Mouse (Mus musculus): ENCODE measurements at regions not wholly inside any gene's neighbourhood (a gene's known extent, or its start where the extent isn't known, plus 50 kb on each side); places are given as distances from the start of the nearest gene placed in this dataset.

DNA sequence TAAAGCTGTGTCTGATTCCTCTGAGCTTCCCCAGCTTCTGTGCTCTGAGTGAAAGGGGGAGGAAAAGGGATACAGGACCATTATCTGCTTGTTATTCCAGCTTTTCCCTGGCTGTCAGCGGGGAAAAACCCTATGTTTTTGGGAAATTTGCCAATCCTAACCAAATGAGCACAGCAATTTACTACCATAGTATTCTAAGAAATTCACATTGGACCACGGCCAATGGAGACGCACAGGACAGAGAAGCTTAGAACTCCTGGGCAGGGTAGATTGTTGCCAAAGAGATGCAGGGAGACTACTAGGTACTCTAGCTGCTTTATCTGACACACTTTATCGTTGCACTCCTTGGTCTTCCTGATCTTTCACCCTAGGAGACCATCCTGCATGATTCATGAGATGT is 303.2 kb downstream of the Olfm3 start:
- no peak for DNase-seq (ENCODE audit: low read depth)

DNA sequence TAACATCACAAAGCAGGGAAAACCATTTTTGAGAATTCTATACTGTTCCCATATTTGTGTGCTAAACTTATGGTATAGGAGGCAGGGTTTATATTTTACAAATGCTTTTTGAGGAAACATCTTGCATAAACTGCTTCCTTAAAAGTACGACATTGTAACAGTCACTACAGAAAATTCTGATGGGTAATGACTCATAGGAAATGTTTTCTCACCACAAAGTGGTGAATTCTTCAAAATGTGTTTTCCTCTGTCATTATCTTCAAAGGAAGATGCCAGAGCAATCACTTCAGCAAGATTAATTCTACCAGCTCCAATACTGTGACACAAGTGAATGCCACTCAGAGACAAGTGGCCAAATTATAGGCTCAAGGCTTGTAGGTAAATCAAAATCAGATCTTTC is 308.0 kb downstream of the Olfm3 start:
- peak; percentile 17 for DNase-seq (ENCODE audit: low read depth)

DNA sequence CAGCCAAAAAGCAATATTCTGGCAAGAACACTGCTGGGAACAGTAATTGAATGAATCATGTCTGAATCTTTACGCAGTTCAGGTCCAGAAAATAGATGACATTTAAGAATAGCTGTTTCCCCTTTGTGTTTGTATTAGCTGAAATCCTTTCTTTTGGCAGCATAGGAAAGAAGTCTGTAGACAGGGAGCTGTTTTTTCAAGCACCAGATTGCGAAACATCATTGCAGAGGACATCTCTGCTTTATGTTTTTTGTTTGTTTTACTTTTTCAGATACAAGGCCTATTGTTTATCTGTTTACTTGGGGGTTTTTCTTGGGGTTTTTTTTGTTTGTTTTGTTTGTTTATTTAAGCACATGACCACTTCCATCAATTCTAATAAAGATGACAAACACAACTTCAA is 309.6 kb downstream of the Olfm3 start:
- no peak for DNase-seq (ENCODE audit: low read depth)

DNA sequence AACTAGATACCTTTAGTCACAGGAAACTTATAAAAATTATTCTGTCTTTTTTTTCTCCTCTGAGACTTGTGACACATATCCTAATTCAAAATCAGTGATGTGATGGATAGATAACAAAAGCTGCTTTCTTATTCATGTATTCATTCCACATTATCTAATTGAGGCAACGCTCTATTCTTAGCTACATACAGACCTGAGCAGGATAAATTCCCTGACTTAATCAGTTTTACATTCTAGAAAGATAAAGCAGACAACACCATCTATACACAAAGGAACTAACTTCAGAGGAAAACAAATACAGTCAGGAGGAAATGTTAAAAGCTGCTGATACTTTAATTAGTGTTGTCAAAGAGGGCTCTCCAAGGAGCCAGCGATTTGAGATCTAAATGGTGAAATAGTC is 336.6 kb downstream of the Olfm3 start:
- DNase-seq (ENCODE audit: low read depth), result no peak

DNA sequence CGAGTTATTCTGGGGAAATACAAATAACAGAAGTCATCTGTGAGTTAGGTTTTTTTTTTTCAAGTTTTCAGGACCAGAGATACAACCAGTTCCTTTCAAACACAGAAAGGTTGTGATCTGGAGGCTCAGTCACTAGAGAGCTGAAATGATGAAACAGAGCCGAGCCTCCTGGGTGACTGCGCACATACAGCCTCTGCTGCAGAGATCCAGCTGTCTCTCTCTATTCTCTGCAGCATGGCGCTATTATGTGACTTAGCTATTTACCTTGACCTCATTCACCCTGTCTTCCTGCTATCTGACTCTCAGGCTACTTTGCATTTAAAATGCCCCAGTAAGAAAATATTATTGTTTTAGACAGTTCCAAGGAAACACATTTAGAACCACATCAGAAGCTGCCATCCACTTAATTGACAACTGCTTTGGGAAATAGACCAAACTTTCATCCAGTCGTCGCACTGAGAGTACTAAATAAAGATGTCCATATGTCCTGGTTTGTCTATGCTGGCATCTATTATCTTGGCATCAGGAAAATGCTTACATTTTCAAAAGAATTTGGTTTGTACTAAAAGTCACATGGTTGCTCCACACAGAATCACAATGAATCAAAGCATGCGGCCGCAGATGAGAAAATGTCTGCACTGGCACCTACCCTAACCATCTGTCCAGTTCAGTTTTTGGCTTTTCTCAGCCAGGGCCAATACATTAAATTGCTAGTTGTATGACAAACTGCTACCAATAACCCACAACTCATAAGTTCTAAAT is 348.9 kb downstream of the Olfm3 start:
- no peak for DNase-seq (ENCODE audit: low read depth)

DNA sequence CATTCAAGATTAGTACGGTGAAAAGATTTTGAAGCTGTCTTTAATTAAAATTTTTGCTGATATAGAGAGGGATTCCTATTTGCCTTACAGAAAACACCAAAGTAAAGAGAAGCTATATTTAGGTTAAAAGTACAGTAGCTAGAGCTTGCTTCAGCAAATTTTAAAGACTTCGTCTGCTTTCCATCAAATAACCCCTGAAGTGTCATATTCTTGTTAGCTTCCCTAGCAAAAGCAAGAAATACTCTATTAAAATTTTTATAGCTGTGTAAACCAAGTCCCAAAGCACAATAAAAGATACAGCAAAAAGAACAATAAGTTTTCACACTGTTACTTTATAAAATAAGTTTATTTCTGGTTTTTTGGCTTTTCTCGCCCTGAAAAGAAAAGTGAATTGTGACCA is 372.3 kb downstream of the Olfm3 start:
- no peak for DNase-seq (ENCODE audit: low read depth)

DNA sequence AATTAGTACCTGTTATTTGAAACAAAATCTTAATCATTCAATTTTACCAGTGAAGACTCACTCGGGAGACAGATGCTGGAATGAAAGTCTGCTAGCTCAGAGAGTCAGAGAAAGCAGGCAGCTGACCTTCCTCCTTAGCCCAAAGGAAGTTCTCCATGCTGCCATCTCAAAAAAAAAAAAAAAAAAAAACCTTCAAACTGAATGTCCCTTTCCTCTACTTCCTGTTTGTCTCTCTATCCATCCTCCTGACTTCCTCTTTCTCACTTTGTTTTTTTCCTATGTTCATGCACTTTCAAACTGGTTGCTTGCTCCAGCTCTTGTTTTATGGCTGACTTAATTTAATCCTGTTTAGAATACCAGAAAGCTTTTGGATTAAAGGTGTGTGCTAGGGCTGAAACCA is 377.4 kb downstream of the Olfm3 start:
- no peak for DNase-seq (ENCODE audit: low read depth)

DNA sequence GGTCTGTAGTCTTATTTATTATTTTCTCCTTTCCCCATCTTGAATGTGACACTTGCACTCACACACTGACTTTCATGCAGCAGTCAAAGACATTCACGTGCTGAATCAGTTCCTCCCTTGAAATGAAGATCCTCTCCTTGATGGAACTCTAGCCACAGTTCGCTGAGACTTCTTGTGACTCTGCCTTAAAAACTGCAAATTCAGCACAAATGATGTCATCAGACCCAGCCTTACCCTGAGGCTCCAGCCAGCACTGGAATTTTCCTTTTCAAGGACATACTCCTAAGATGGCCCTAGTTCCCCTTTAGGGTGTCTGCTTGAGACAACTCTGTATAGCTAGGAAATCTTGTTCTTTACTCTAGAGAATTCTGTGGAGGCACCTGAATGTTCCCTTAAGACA is 380.6 kb downstream of the Olfm3 start:
- DNase-seq (ENCODE audit: low read depth), result no peak

All from c-Kit-positive CD71-negative TER-119-negative erythroid progenitor cells, embryonic 14.5 days (primary cell).